Mouse (Mus musculus): ENCODE measurements around the gene Cerkl. TPM values are rescaled to one million over a fixed set of nuclear protein-coding genes. Genes with fewer than 3 reads are reported as not detected.

Gene Cerkl
- total RNA-seq (2023): 1.3 TPM

DNA sequence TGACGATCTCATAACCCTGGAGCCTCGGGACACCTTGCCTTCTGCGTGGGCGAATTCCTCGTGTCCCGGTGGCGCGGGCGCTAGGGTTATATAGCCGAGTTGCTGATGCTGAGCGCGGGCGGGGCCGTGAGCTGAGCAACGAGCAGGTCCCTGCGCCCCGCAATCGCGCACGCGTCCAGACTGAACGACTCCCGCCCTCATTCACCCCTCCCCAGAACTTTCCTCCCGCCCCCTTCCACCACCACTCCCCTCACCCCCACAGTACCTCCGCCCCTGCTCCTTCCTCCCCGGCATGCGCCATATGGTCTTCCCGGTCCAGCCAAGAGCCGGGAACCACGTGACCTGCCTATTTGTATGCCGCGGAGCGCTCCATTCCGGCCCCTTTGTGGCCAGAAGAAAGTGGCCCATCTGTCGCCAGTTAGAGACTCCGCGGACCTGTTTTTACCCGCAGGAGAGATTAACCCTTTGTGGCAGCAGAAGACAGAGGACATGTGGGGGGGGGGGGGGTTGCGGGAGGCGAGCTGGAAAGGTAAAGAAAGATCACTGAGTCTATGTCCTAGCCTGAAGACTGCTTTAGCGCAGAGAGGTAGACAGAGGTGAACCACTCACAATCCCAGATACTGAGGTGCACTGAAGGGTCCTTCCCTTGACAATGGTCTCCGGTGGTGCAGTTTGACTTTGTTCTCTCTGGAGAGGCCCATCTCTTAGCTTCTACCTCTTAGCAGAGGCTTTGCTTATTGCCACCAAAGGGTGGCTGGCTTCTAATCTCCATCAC, at the start of gene Cerkl, which contains the start of gene Neurod1:
Cerkl (minus strand) TSS at position 211 of the 775 bp plus-strand sequence.
Neurod1 (minus strand) TSS at position 177 of the 775 bp plus-strand sequence.

Other genes starting within 250 kb of the Cerkl start
- gene Itga4, start 201.4 kb downstream of the Cerkl start, total RNA-seq (2023): 208 TPM
- not detected for gene Neurod1, start within 50 bp of the Cerkl start, total RNA-seq (2023)
- 23.7 TPM for gene Itprid2, start 178.6 kb upstream of the Cerkl start, total RNA-seq (2023)

Measured in CD8-positive naive resting alpha-beta T cell, adult 57 days (primary cell).